Comparison of ENCODE assay signal across 20 mouse cellular contexts in the genomic region with DNA sequence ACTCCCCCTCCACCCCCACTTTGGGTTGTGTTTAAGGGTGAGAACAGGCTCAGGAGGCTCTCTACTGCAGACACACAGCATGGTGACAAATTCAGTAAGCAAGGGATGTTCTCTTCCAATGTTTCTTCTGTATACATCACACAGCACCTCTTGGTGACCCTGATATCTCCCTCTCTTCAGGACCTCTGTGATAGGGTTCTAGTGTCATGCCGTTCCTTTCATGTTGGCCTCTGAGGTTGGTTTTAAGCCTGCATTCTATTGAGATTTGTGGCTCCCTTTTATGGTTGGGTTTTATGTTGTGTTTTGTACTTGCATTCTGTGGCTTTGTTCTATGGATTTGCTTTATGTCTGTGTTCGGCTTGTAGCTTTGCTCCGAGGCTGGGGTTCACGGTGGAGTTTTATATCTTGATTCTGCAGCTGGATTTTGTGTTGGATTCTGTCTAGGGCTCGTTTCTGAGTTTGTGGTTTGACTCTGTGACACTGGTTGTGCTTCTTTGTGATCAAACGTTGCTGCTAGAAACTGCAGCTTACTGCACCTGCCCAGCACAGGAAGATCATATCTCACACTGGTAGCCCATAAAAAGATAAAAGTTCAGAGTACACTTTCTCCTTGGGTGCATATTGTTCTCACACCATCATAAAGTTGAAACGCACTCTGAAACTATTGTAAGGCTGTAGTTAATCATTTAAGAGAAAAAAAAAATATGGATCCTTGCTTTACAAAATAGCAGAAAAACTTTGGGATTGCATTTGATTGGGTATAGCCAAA.
"Had no signal": no experiment of that assay in that cellular context is flagged by ENCODE, and none has a peak within 500 bp of the region (broad histone marks: within the 10 kb centered on the region; RNA-seq: fewer than 3 reads in every experiment).

No protein-coding gene starts in this region.

- H3K27ac ChIP-seq: kidney, embryonic 15.5 days; limb, embryonic 10.5 days; limb, embryonic 13.5 days; liver, embryonic 13.5 days; macrophage; midbrain, embryonic 13.5 days; neural tube, embryonic 12.5 days; neural tube, embryonic 15.5 days; stomach, embryonic 15.5 days had no signal

- H3K4me2 ChIP-seq: kidney, embryonic 15.5 days; limb, embryonic 13.5 days; liver, embryonic 13.5 days; lung, embryonic 14.5 days; midbrain, embryonic 13.5 days; neural tube, embryonic 12.5 days; neural tube, embryonic 15.5 days; stomach, embryonic 15.5 days had no signal

- H3K9ac ChIP-seq: kidney, embryonic 15.5 days; limb, embryonic 13.5 days; liver, embryonic 13.5 days; lung, embryonic 14.5 days; midbrain, embryonic 13.5 days; neural tube, embryonic 12.5 days; neural tube, embryonic 15.5 days; stomach, embryonic 15.5 days had no signal

- H3K27me3 ChIP-seq: kidney, embryonic 15.5 days; limb, embryonic 13.5 days; liver, embryonic 13.5 days; midbrain, embryonic 13.5 days; neural tube, embryonic 12.5 days; neural tube, embryonic 15.5 days; stomach, embryonic 15.5 days had no signal

- H3K9me3 ChIP-seq: kidney, embryonic 15.5 days; limb, embryonic 10.5 days; limb, embryonic 13.5 days; liver, embryonic 13.5 days; midbrain, embryonic 13.5 days; neural tube, embryonic 12.5 days; neural tube, embryonic 15.5 days; stomach, embryonic 15.5 days had no signal

- DNase-seq: kidney, adult 11 months; kidney, adult 8-10 months; kidney, postnatal 10 days; kidney, postnatal 36 days; liver; liver, embryonic 13.5 days; lung, embryonic 14.5 days; right cerebral cortex, adult 18-20 months; right cerebral cortex, postnatal 14 days; right cerebral cortex, postnatal 4 days; spleen, adult 18-20 months had no signal

- H3K36me3 ChIP-seq: kidney, embryonic 15.5 days; limb, embryonic 10.5 days; limb, embryonic 13.5 days; liver, embryonic 13.5 days; midbrain, embryonic 13.5 days; neural tube, embryonic 12.5 days; neural tube, embryonic 15.5 days; stomach, embryonic 15.5 days had no signal

- ATAC-seq: lung, postnatal 0 days; midbrain, embryonic 13.5 days had no signal

- H3K4me3 ChIP-seq: kidney, embryonic 15.5 days; limb, embryonic 10.5 days; limb, embryonic 13.5 days; liver, embryonic 13.5 days; midbrain, embryonic 13.5 days; neural tube, embryonic 12.5 days; neural tube, embryonic 15.5 days; stomach, embryonic 15.5 days had no signal

- H3K4me1 ChIP-seq: kidney, embryonic 15.5 days; limb, embryonic 10.5 days; limb, embryonic 13.5 days; liver, embryonic 13.5 days; midbrain, embryonic 13.5 days; neural tube, embryonic 12.5 days; neural tube, embryonic 15.5 days; stomach, embryonic 15.5 days had no signal
